Mouse (Mus musculus) lung, adult 2 months (tissue): Measurements from ENCODE around the gene Samd5.

Source experiments
- CTCF ChIP-seq: fragments of 200-500 bp; IDR thresholded peaks from 2 replicates; pipeline ENCODE4 v1.5.1; 2011; ENCODE audit warnings: mild to moderate bottlenecking, low read length, control low read depth; ENCODE audit not compliant: insufficient read depth
- POLR2A ChIP-seq: fragments of 200-500 bp; IDR thresholded peaks from 2 replicates; pipeline ENCODE4 v1.6.1; 2011; ENCODE audit warnings: low read depth, mild to moderate bottlenecking, control low read depth, low read length, borderline replicate concordance; ENCODE audit errors: extremely low read depth

- TF ChIP-seq CTCF (no peak), POLR2A (no peak)
Observed at GRCm38 (mm10) chr10:9625356-9625755, 49.7 kb downstream of the Samd5 start.
